Mouse (Mus musculus): ENCODE results near the gene Catsper4. TPM values are rescaled to one million over a fixed set of nuclear protein-coding genes. Genes with fewer than 3 reads are reported as not detected.
A peak's percentile ranks its signal among the peaks of the same experiment; 100 is the strongest.

Catsper4 gene
- polyA plus RNA-seq, 1 experiment, result not detected

DNA sequence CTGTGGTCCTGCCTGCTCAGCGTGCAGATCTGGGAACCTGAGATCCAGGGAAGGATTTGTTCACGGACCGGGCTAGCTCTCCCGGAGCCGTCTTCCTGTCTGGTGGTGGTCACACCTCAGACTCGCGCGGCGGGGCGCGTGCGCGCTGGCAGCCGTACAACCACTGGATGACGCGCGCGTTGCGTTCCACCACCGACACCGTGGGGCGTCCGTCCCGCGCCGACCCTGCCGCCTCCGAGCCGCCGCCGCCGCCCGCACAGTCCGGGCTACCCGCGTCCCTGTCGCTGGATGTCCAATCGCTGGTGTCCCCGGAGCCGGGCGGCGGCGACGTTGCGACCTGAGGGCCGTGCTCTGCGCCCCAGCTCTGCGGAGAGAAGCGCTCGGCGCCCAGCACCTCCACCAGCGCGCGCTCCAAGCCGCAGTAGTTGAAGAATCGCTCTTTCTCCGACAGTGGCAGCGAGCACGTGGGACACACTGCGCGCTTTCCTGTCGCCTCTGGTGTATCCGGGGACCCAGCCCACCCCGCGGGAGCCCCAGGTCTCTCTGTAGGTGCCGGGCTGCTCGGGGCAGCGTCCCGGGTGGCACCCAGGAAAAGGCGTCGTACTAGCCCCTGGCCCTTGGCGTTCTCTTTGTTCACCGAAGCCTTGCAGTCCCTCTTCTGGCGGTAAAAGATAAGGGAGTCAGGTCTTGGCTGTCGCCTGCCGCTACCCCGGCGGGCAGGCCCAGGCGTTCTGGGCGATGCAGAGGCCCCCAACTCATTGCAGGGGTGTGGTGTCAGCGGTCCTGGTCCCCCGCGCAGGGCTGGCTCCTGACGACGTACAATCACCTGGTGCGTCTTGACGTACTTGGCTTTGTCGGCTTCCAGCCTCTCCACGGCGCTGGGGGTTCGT lies 24.3 kb upstream of the Catsper4 start:
- H3K27me3 ChIP-seq (replicated peaks), result peaks cover 98% of the 10 kb centered on the region
- H3K4me3 ChIP-seq (replicated peaks), result peak overlapping the region; percentile 85
- peaks cover 4% of the 10 kb centered on the region; the same call in 1 of the 2 replicates for H3K9me3 ChIP-seq
- no peaks in the 10 kb centered on the region for H3K36me3 ChIP-seq (replicated peaks; ENCODE audit: low read length)
- no peak for TF ChIP-seq GATA1 (IDR thresholded peaks at IDR 0.05; ENCODE audit: borderline replicate concordance, low read length)
- no peak for TF ChIP-seq FLI1 (IDR thresholded peaks at IDR 0.05; ENCODE audit: low read length)
- H3K4me1 ChIP-seq, result peaks cover 52% of the 10 kb centered on the region

GRCm38 (mm10) chr4:134250930-134251240 lies 23.7 kb upstream of the Catsper4 start:
- Histone ChIP-seq H3K4me3 (replicated peaks) (peak overlapping the region; percentile 85), H3K27me3 (replicated peaks) (peaks cover 97% of the 10 kb centered on the region)
- no peak for TF ChIP-seq FLI1 (IDR thresholded peaks at IDR 0.05; ENCODE audit: low read length)
- no peak for TF ChIP-seq GATA1 (IDR thresholded peaks at IDR 0.05; ENCODE audit: borderline replicate concordance, low read length)

DNA sequence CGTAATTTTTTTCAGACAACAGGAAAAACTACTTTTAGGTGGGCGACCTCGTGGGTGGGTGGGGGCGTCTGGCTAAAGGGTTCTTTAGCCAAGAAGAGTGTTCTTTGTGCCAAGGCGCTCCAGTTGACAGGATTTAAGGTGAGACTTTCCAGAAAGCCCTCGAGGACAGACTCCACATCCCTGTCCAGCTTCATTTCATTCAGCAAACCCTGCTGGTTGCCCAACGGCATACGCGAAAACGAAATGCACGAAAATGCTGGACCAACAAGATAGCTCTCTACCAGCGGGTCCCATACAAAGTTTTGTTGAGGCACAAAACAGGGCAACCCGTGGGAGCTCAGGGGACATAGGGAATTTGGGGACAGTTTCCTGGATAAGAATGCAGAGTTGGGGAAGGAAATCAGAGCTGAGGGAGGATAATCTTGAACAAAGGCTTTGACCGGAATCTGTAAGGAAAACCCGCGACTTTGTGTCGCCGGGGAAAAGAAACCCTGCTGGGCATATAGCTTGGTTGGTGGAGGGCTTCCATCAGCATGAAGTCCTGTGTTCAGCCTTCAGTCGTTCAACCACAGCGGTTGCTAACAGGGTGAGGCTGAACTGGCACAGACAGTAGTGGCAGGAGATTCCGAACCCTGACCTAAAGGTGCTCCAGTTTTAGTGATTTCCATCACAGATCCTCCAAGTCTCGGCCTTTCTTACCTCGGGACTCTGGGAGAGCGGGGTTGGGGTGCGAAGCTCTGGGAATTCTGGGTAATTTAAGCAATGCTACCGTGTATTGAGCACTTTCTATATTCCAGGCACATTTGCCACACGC lies 23.1 kb upstream of the Catsper4 start:
- Histone ChIP-seq H3K4me1 (peaks cover 60% of the 10 kb centered on the region), H3K4me3 (replicated peaks) (peak overlapping the region; percentile 87), H3K27me3 (replicated peaks) (peaks cover 93% of the 10 kb centered on the region)

More at GRCm38 (mm10) chr4:134250930-134251240, 23.7 kb upstream of the Catsper4 start:
- Histone ChIP-seq H3K9me3 (peaks cover 4% of the 10 kb centered on the region; the same call in 1 of the 2 replicates), H3K36me3 (replicated peaks; ENCODE audit: low read length) (no peaks in the 10 kb centered on the region), H3K4me1 (peaks cover 56% of the 10 kb centered on the region)

GRCm38 (mm10) chr4:134249651-134250050 lies 22.5 kb upstream of the Catsper4 start:
- TF ChIP-seq FLI1 (IDR thresholded peaks at IDR 0.05; ENCODE audit: low read length) (no peak), GATA1 (IDR thresholded peaks at IDR 0.05; ENCODE audit: borderline replicate concordance, low read length) (no peak)
- H3K27me3 ChIP-seq (replicated peaks), result peaks cover 86% of the 10 kb centered on the region
- peak overlapping the region; percentile 87 for H3K4me3 ChIP-seq (replicated peaks)
- H3K4me1 ChIP-seq, result peaks cover 65% of the 10 kb centered on the region
- H3K36me3 ChIP-seq (replicated peaks; ENCODE audit: low read length), result no peaks in the 10 kb centered on the region
- H3K9me3 ChIP-seq, result peaks cover 4% of the 10 kb centered on the region; the same call in 1 of the 2 replicates

More for the DNA sequence above, 23.1 kb upstream of the Catsper4 start:
- H3K9me3 ChIP-seq, result peaks cover 4% of the 10 kb centered on the region; the same call in 1 of the 2 replicates
- TF ChIP-seq GATA1 (IDR thresholded peaks at IDR 0.05; ENCODE audit: borderline replicate concordance, low read length), result no peak
- no peak for TF ChIP-seq FLI1 (IDR thresholded peaks at IDR 0.05; ENCODE audit: low read length)
- no peaks in the 10 kb centered on the region for H3K36me3 ChIP-seq (replicated peaks; ENCODE audit: low read length)

DNA sequence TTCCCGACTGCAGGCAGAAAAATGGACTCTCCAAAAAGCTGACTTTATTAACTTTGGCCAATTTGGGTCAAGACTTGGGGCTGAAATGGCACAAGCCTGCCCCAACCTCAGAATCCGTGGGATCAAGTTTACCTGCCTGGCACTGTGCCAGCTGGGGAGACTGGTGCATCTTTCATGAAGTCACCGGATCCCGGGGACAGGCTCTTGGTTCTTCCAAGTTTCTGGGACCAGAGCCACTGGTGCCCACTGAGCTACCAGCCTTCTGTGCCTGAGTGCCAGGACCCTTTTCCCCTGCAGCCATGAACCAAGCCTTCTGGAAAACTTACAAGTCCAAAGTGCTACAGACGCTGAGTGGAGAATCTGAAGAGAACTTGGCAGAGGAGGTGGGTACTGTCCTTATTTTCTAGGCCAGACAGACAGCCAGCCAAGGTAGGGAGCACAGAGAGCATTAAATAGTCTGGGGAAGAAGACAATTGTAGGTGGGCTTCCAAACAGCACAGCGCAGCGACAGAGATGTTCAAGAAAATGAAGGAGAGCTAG lies 19.6 kb upstream of the Catsper4 start, which contains the start of gene Gm30191:
TSS of gene Gm30191 (plus strand) at position 217 of the 540 bp plus-strand sequence.
- H3K36me3 ChIP-seq (replicated peaks; ENCODE audit: low read length), result peaks cover 9% of the 10 kb centered on the region
- peaks cover 49% of the 10 kb centered on the region for H3K4me1 ChIP-seq
- H3K9me3 ChIP-seq, result peaks cover 4% of the 10 kb centered on the region; the same call in 1 of the 2 replicates
- TF ChIP-seq GATA1 (IDR thresholded peaks at IDR 0.05; ENCODE audit: borderline replicate concordance, low read length) (no peak), FLI1 (IDR thresholded peaks at IDR 0.05; ENCODE audit: low read length) (no peak)
- H3K27me3 ChIP-seq (replicated peaks), result peaks cover 58% of the 10 kb centered on the region
- H3K4me3 ChIP-seq (replicated peaks), result peak within 1 kb of the TSS; percentile 94

DNA sequence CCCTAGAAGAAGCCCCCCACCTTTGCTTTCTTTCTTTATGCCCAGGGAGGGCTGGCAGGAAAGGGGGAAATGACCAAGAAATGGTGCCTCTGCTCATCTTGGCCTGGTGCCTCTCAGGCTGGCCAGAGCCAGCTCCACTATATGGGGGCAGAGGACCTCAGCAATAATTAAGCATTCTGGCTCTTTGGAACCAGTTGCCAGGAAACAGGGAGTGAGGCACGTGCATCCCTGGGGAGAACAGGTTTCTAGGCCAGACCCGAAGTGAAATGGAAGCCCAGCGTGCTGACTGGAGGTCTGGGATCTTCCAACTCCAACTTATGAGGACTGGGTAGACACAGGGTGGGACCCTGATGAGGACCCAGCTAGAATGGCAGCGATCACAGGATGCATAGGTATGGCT lies 19.1 kb upstream of the Catsper4 start:
- H3K9me3 ChIP-seq, result peaks cover 4% of the 10 kb centered on the region; the same call in 1 of the 2 replicates
- H3K27me3 ChIP-seq (replicated peaks), result peaks cover 52% of the 10 kb centered on the region
- H3K4me1 ChIP-seq, result peaks cover 44% of the 10 kb centered on the region
- no peak overlapping the region for H3K4me3 ChIP-seq (replicated peaks)
- peaks cover 9% of the 10 kb centered on the region for H3K36me3 ChIP-seq (replicated peaks; ENCODE audit: low read length)
- TF ChIP-seq FLI1 (IDR thresholded peaks at IDR 0.05; ENCODE audit: low read length), result no peak
- no peak for TF ChIP-seq GATA1 (IDR thresholded peaks at IDR 0.05; ENCODE audit: borderline replicate concordance, low read length)

DNA sequence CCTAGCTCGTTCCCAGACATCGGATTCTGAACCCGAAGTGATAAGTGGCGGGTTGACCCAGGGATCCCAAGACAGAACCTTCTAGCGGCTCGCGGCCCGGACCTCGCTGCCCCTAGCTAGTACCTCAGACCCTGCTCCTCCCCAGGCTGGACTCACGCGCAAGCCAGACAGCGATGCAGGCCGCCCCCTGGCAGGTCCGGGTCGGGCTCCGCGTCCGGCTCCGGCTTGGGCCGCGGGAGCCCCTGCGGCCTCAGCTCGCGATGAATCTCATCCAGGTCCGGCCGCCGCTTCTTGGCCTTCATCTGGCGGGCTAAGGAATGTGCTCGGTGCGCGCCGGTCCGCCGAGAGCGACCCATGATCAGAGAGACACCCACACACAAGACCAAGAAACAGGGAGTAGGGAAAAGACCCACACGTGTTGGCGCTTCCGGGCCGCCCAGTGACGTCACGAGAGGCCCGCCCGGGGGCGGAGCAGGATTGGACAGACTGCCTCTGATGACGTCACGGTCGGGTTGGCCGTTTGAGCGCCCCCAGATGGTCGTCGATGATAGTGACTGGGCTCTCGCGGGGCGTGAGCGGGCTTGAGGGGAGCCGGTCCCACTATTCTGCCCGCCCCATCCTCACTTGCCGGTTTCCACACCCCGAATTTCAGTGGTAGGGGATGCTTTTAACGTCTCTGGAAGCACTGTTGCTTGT lies 18.1 kb upstream of the Catsper4 start, which contains the start of gene Zfp593:
TSS of gene Zfp593 (minus strand) at position 445 of the 696 bp plus-strand sequence.
- no peaks in the 10 kb centered on the region for H3K9me3 ChIP-seq
- peaks cover 34% of the 10 kb centered on the region for H3K4me1 ChIP-seq
- peaks cover 9% of the 10 kb centered on the region for H3K36me3 ChIP-seq (replicated peaks; ENCODE audit: low read length)
- peak within 1 kb of the TSS; percentile 94 for H3K4me3 ChIP-seq (replicated peaks)
- TF ChIP-seq GATA1 (IDR thresholded peaks at IDR 0.05; ENCODE audit: borderline replicate concordance, low read length) (no peak), FLI1 (IDR thresholded peaks at IDR 0.05; ENCODE audit: low read length) (no peak)
- peaks cover 43% of the 10 kb centered on the region for H3K27me3 ChIP-seq (replicated peaks)

DNA sequence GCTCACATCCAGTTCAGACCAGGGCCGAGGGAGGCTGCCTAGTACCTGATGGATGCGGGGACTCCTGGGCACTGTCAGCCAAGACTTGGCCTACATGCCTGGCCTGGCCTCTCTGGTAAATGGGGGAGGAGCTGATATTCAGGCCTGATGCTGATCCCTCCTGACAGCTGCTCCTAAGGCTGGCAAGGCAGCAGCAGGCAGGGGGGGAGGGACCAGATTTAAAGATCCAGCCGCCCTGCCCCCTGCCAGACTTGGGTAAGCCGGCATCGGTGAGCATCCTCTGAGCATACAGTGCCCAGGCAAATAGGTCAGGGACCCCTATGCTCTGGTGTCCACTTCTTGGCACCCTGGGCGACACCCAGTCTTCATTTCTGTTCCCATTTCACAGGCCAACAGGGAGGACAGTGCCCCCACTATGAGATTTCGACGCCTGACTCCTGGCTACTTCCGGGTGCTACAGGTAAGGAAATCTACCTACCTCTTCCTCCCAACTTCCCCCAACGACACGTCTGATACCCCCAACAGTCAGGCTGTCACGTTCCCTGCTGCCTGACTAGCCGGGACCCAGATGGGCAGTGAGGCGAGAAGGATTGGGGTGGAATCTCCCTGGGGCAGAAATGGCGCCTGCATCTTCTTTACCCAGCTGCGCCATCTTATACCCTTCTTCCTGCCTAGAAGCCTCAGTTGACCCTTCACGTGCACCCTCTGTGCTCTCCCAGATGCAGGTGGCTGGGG lies 16.5 kb upstream of the Catsper4 start, which contains the start of gene E130218I03Rik:
TSS of gene E130218I03Rik (plus strand) at position 147 of the 735 bp plus-strand sequence.
- Histone ChIP-seq H3K4me3 (replicated peaks) (peak within 1 kb of the TSS; percentile 94), H3K36me3 (replicated peaks; ENCODE audit: low read length) (peaks cover 9% of the 10 kb centered on the region), H3K27me3 (replicated peaks) (peaks cover 31% of the 10 kb centered on the region), H3K9me3 (no peaks in the 10 kb centered on the region), H3K4me1 (peaks cover 24% of the 10 kb centered on the region)
- no peak for TF ChIP-seq FLI1 (IDR thresholded peaks at IDR 0.05; ENCODE audit: low read length)
- TF ChIP-seq GATA1 (IDR thresholded peaks at IDR 0.05; ENCODE audit: borderline replicate concordance, low read length), result no peak

Measured in megakaryocyte, embryonic 14.5 days (primary cell).